Mouse (Mus musculus): ENCODE data around the gene Scml4.

The Scml4 gene

GRCm38 (mm10) chr10:42860159-42860911 is at the start of gene Scml4:
Scml4 (plus strand) TSS chr10:42860370.
- peak in 1 of 2 experiments; percentile 14 for DNase-seq (ENCODE audit: low spot score in 2 of 2)

- DNase-seq (ENCODE audit: low spot score in 2 of 2): no peak
Measured at GRCm38 (mm10) chr10:42825923-42826322, 34.2 kb upstream of the Scml4 start.

- no peak for DNase-seq (ENCODE audit: low spot score in 2 of 2)
Measured at GRCm38 (mm10) chr10:42827155-42827554, 33.0 kb upstream of the Scml4 start.

GRCm38 (mm10) chr10:42830007-42830406 is 30.2 kb upstream of the Scml4 start:
- DNase-seq (ENCODE audit: low spot score in 2 of 2): no peak

- DNase-seq (ENCODE audit: low spot score in 2 of 2): no peak
Measured at GRCm38 (mm10) chr10:42830409-42830808, 29.8 kb upstream of the Scml4 start.

GRCm38 (mm10) chr10:42832677-42833076 is 27.5 kb upstream of the Scml4 start:
- DNase-seq (ENCODE audit: low spot score in 2 of 2): no peak

- no peak for DNase-seq (ENCODE audit: low spot score in 2 of 2)
Measured at GRCm38 (mm10) chr10:42833871-42834727, 26.1 kb upstream of the Scml4 start.

GRCm38 (mm10) chr10:42838106-42838505 is 22.1 kb upstream of the Scml4 start:
- DNase-seq (ENCODE audit: low spot score in 2 of 2): no peak

- no peak for DNase-seq (ENCODE audit: low spot score in 2 of 2)
Measured at GRCm38 (mm10) chr10:42838736-42839135, 21.4 kb upstream of the Scml4 start.

- DNase-seq (ENCODE audit: low spot score in 2 of 2): no peak
Measured at GRCm38 (mm10) chr10:42840036-42840435, 20.1 kb upstream of the Scml4 start.

- no peak for DNase-seq (ENCODE audit: low spot score in 2 of 2)
Measured at GRCm38 (mm10) chr10:42841531-42842195, 18.5 kb upstream of the Scml4 start.

GRCm38 (mm10) chr10:42842358-42842757 is 17.8 kb upstream of the Scml4 start:
- DNase-seq (ENCODE audit: low spot score in 2 of 2): peak; percentile 44 to 57

GRCm38 (mm10) chr10:42843416-42843815 is 16.8 kb upstream of the Scml4 start:
- no peak for DNase-seq (ENCODE audit: low spot score in 2 of 2)

GRCm38 (mm10) chr10:42845480-42845879 is 14.7 kb upstream of the Scml4 start:
- no peak for DNase-seq (ENCODE audit: low spot score in 2 of 2)

- no peak for DNase-seq (ENCODE audit: low spot score in 2 of 2)
Measured at GRCm38 (mm10) chr10:42848179-42849080, 11.7 kb upstream of the Scml4 start.

- no peak for DNase-seq (ENCODE audit: low spot score in 2 of 2)
Measured at GRCm38 (mm10) chr10:42849081-42849400, 11.1 kb upstream of the Scml4 start.

- DNase-seq (ENCODE audit: low spot score in 2 of 2): no peak
Measured at GRCm38 (mm10) chr10:42854838-42855237, 5.3 kb upstream of the Scml4 start.

GRCm38 (mm10) chr10:42855250-42855649 is 4.9 kb upstream of the Scml4 start:
- no peak for DNase-seq (ENCODE audit: low spot score in 2 of 2)

- DNase-seq (ENCODE audit: low spot score in 2 of 2): no peak
Measured at GRCm38 (mm10) chr10:42856574-42856973, 3.6 kb upstream of the Scml4 start.

- no peak for DNase-seq (ENCODE audit: low spot score in 2 of 2)
Measured at GRCm38 (mm10) chr10:42857021-42857420, 3.1 kb upstream of the Scml4 start.

- DNase-seq (ENCODE audit: low spot score in 2 of 2): no peak
Measured at GRCm38 (mm10) chr10:42859781-42860158, 400 bp upstream of the Scml4 start.
